Mouse (Mus musculus) cerebellum, adult 8-10 months (tissue): ENCODE results near the gene Meis2.

ENCODE experiments used
- DNase-seq: peaks from one replicate; pipeline ENCODE4 v3.0.0; 2022

Meis2 gene

GRCm38 (mm10) chr2:115938296-115938695 lies 127.3 kb downstream of the Meis2 start:
- no peak for DNase-seq

GRCm38 (mm10) chr2:115937896-115938295 lies 127.7 kb downstream of the Meis2 start:
- no peak for DNase-seq

GRCm38 (mm10) chr2:115936786-115937185 lies 128.9 kb downstream of the Meis2 start:
- DNase-seq, result no peak

GRCm38 (mm10) chr2:115934299-115934698 lies 131.3 kb downstream of the Meis2 start:
- DNase-seq, result no peak

- DNase-seq, result no peak
Observed at GRCm38 (mm10) chr2:115933259-115933658, 132.4 kb downstream of the Meis2 start.

- no peak for DNase-seq
Observed at GRCm38 (mm10) chr2:115925744-115926143, 139.9 kb downstream of the Meis2 start.

- no peak for DNase-seq
Observed at GRCm38 (mm10) chr2:115924472-115924871, 141.2 kb downstream of the Meis2 start.

- no peak for DNase-seq
Observed at GRCm38 (mm10) chr2:115923247-115923646, 142.4 kb downstream of the Meis2 start.

- no peak for DNase-seq
Observed at GRCm38 (mm10) chr2:115921687-115922086, 144.0 kb downstream of the Meis2 start.

GRCm38 (mm10) chr2:115920336-115920951 lies 145.2 kb downstream of the Meis2 start:
- DNase-seq, result no peak

GRCm38 (mm10) chr2:115919141-115920071 lies 146.2 kb downstream of the Meis2 start:
- DNase-seq, result no peak

- no peak for DNase-seq
Observed at GRCm38 (mm10) chr2:115918561-115918960, 147.1 kb downstream of the Meis2 start.

GRCm38 (mm10) chr2:115914539-115914938 lies 151.1 kb downstream of the Meis2 start:
- DNase-seq, result no peak

GRCm38 (mm10) chr2:115912948-115913529 lies 152.6 kb downstream of the Meis2 start:
- no peak for DNase-seq

GRCm38 (mm10) chr2:115911913-115912642 lies 153.6 kb downstream of the Meis2 start:
- no peak for DNase-seq

GRCm38 (mm10) chr2:115910217-115910616 lies 155.4 kb downstream of the Meis2 start:
- no peak for DNase-seq

- DNase-seq, result no peak
Observed at GRCm38 (mm10) chr2:115901007-115901406, 164.6 kb downstream of the Meis2 start.

GRCm38 (mm10) chr2:115897559-115897958 lies 168.1 kb downstream of the Meis2 start:
- DNase-seq, result no peak

- no peak for DNase-seq
Observed at GRCm38 (mm10) chr2:115897001-115897400, 168.6 kb downstream of the Meis2 start.

- no peak for DNase-seq
Observed at GRCm38 (mm10) chr2:115895717-115896116, 169.9 kb downstream of the Meis2 start.

- DNase-seq, result no peak
Observed at GRCm38 (mm10) chr2:115895256-115895655, 170.4 kb downstream of the Meis2 start.

- DNase-seq, result no peak
Observed at GRCm38 (mm10) chr2:115893113-115893512, 172.5 kb downstream of the Meis2 start.

GRCm38 (mm10) chr2:115890715-115891114 lies 174.9 kb downstream of the Meis2 start:
- no peak for DNase-seq
